Mouse (Mus musculus) kidney, adult 2 months (tissue): ENCODE data around the gene Capns2.

ENCODE experiments used
- CTCF ChIP-seq: fragments of 200-500 bp; conservative IDR thresholded peaks from 2 replicates; pipeline ENCODE4 v1.5.1; 2011; ENCODE audit warnings: low read depth, mild to moderate bottlenecking, control low read depth, low read length, moderate library complexity, mixed read lengths; ENCODE audit not compliant: insufficient read depth, insufficient read length
- POLR2A ChIP-seq: fragments of 200-500 bp; IDR thresholded peaks from one replicate; pipeline ENCODE4 v1.6.1; 2011; ENCODE audit warnings: low read depth, low read length, control low read depth

DNA sequence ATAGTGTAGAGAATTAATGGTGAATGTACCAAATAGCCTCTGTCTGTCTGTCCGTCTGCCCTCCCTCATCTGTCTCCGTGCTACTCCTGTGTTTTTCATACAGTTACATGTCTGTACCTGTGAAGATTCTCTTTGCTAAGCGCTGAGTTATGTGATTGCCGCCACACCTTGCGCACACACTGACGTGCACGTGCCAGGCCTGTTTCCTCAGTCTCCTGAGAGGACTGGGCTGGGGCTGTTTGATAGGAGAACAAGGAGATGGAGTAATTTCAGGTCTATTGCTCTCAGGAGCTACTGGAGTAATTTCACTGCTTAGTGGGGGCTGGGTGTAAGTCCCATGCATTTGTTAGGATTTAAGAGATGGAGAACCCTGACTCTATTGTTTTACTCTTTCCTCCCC lies 6.2 kb upstream of the Capns2 start:
- TF ChIP-seq CTCF: no peak
- no peak for TF ChIP-seq POLR2A
